Mouse (Mus musculus) kidney, embryonic 14.5 days (tissue): ENCODE results near the gene Car14. TPM values are rescaled to one million over a fixed set of nuclear protein-coding genes. Genes with fewer than 3 reads are reported as not detected.
A peak's percentile ranks its signal among the peaks of the same experiment; 100 is the strongest.

Experiments
- ATAC-seq: fragments of 200-750 bp; cut with Nextera tagmentation; 2 replicates; pipeline ENCODE4 v1.8.0; 2017; ENCODE audit warnings: moderate number of reproducible peaks, mild to moderate bottlenecking, moderate TSS enrichment, moderate library complexity; ENCODE audit not compliant: low FRiP score, low TSS enrichment
- H3K27ac ChIP-seq: fragments of 300-500 bp; sonication (generic); 2 replicates; pipeline ENCODE4 v1.5.1; 2014; ENCODE audit warnings: low read depth, mild to moderate bottlenecking, low read length, moderate library complexity, mixed read lengths
- H3K27me3 ChIP-seq: fragments of 300-500 bp; sonication (generic); 2 replicates; pipeline ENCODE4 v1.6.1; 2014; ENCODE audit warnings: mild to moderate bottlenecking, low read length; ENCODE audit not compliant: control insufficient read depth, insufficient read depth
- H3K36me3 ChIP-seq: fragments of 300-500 bp; sonication (generic); 2 replicates; pipeline ENCODE4 v1.6.1; 2014; ENCODE audit warnings: low read length, mixed read lengths; ENCODE audit not compliant: control insufficient read depth, insufficient read depth
- H3K4me1 ChIP-seq: fragments of 300-500 bp; sonication (generic); 2 replicates; pipeline ENCODE4 v1.6.1; 2014; ENCODE audit warnings: low read length, mixed read lengths; ENCODE audit not compliant: control insufficient read depth, insufficient read depth
- H3K4me2 ChIP-seq: fragments of 300-500 bp; sonication (generic); replicated peaks from 2 replicates; pipeline ENCODE4 v1.6.1; 2014; ENCODE audit warnings: low read depth, mild to moderate bottlenecking, low read length
- H3K4me3 ChIP-seq: fragments of 300-500 bp; sonication (generic); 2 replicates; pipeline ENCODE4 v1.5.1; 2014; ENCODE audit warnings: mild to moderate bottlenecking, low read length
- H3K9ac ChIP-seq: fragments of 300-500 bp; sonication (generic); 2 replicates; pipeline ENCODE4 v1.6.1; 2014; ENCODE audit warnings: low read depth, mild to moderate bottlenecking, low read length, moderate library complexity
- H3K9me3 ChIP-seq: fragments of 300-500 bp; sonication (generic); 2 replicates; pipeline ENCODE4 v1.6.1; 2016; ENCODE audit warnings: low read length; ENCODE audit not compliant: control insufficient read depth
- WGBS: fragments of 180-500 bp; shearing (Covaris S2); extraction: QIAGEN DNeasy Blood & Tissue Kit; methylation state at CpG from one replicate; pipeline ENCODE4 v1.1.7; 2014; 5-methylcytosine and 5-hydroxymethylcytosine counted together
- polyA plus RNA-seq: library from polyadenylated mRNA; unstranded; fragments of >200 nt; fragmentation: Nextera tagmentation; extraction: Ambion mirVana; gene quantifications from 2 replicates; pipeline ENCODE4 v1.2.1, GENCODE M21; 2014

The Car14 gene
- polyA plus RNA-seq, 1 experiment from 2014 or later: 25.9 TPM

DNA sequence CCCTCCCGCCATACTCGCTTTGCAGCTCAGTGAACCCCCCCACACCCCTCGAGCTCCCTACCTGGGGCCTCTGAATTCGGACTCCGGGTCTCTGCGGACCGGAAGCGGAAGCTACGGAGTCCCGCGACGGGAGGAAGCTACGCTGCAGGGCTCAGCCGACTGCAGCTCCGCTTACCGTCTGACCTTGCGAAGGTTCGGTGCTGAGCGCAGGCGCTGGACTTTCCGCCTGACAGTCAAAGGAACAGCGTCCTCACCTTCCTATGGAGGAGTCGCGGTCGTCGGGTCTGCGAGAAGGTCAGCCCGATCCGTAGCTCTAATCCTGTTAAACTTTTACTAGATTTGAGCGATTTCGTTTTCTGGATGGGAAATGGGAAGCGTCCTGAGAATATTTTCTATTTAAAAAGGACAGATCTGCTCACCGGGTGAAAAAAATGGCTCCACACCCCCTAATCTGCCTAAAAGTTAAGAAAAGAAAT lies 33.1 kb downstream of the Car14 start, which contains the start of gene Mrps21:
Mrps21 (minus strand) TSS at position 128 of the 476 bp plus-strand sequence.
- H3K9me3 ChIP-seq: no peaks in the 10 kb centered on the region
- H3K27me3 ChIP-seq: no peaks in the 10 kb centered on the region
- H3K4me1 ChIP-seq: peaks cover 10% of the 10 kb centered on the region; the same call in 1 of the 2 replicates
- H3K27ac ChIP-seq: peak within 1 kb of the TSS; percentile 77
- WGBS: under 1% methylated on average over 33 of the region's 33 CpGs
- H3K36me3 ChIP-seq: peaks cover 23% of the 10 kb centered on the region
- peak within 1 kb of the TSS; percentile 83 for H3K9ac ChIP-seq
- H3K4me3 ChIP-seq: peak within 1 kb of the TSS; percentile 79
- peak within 1 kb of the TSS; percentile 68 for H3K4me2 ChIP-seq
- peak; percentile 94 for ATAC-seq

DNA sequence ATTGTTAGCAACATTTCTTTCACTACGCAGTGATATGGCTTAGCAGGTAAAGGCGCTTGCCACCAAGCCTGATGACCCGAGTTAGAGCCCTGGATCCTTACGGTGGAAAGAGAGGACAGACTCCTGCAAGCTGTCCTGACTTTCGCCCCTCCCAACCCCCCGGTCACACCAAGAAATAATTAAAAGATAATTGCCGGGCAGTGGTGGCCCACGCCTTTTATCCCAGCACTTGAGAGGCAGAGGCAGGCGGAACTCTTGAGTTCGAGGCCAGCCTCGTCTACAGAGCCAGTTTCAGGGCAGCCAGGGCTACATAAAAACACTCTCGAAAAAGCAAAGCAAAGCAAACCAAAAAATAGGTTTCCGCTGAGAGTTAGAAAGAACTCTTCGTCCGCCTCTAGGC lies 33.5 kb downstream of the Car14 start:
- Histone ChIP-seq H3K4me2 (peak overlapping the region; percentile 68), H3K27ac (peak overlapping the region; percentile 77), H3K4me1 (peaks cover 10% of the 10 kb centered on the region; the same call in 1 of the 2 replicates), H3K4me3 (peak overlapping the region; percentile 79), H3K27me3 (no peaks in the 10 kb centered on the region), H3K9ac (peak overlapping the region; percentile 83), H3K36me3 (peaks cover 27% of the 10 kb centered on the region), H3K9me3 (no peaks in the 10 kb centered on the region)
- peak; percentile 21 for ATAC-seq
- 6% methylated on average over 15 of the region's 15 CpGs for WGBS

DNA sequence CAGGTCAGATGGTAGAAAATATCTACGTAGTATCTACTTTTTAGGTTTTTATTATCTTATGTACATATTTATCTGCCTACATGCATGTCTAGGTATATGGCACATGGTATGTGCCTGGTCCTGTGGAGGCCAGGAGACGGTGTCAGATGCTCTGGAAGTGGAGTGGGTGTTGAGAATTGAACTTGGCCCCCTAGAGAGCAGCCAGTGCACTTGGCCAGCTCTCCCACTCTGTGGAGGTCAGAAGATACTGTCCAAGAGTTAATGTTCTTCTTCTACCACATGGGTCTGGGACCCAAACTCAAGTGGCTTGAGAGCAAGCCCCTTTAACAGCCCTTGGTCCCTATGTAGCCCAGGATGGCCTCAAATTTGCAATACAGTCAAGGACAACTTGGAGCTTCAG lies 37.1 kb downstream of the Car14 start:
- peaks cover 51% of the 10 kb centered on the region for H3K36me3 ChIP-seq
- peaks cover 8% of the 10 kb centered on the region; the same call in 1 of the 2 replicates for H3K4me1 ChIP-seq
- no peak overlapping the region for H3K4me3 ChIP-seq
- no peak for ATAC-seq
- H3K27ac ChIP-seq: no peak overlapping the region
- WGBS: 90% methylated on average over 2 of the region's 2 CpGs
- no peak overlapping the region for H3K4me2 ChIP-seq
- H3K9me3 ChIP-seq: no peaks in the 10 kb centered on the region
- no peaks in the 10 kb centered on the region for H3K27me3 ChIP-seq
- no peak overlapping the region for H3K9ac ChIP-seq

DNA sequence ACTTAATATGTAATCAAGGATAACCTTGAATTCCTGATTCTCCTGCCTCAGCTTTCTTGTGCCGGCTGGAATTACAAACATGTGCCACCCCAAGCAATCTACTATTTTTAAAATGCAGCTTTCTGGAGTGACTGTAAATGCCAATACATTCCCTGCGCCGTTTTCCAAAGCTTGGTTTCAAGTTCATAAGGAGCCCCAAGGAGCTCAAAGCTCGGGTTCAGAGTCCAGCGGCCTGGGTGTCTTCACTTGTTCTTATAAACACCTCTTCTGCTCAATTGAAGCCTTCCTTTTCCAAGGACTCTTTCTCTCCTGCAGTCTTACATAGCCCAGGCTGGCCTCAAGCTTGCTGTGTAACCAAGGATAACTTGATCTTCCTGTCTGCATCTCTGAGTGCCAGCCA lies 38.4 kb downstream of the Car14 start:
- no peak overlapping the region for H3K4me3 ChIP-seq
- 0 out of 2 replicates have a peak, but pooled peaks cover 3% of the 10 kb centered on the region for H3K4me1 ChIP-seq
- no peak for ATAC-seq
- WGBS: 93% methylated on average over 5 of the region's 5 CpGs
- no peaks in the 10 kb centered on the region for H3K27me3 ChIP-seq
- no peak overlapping the region for H3K4me2 ChIP-seq
- H3K9me3 ChIP-seq: no peaks in the 10 kb centered on the region
- no peak overlapping the region for H3K27ac ChIP-seq
- H3K9ac ChIP-seq: no peak overlapping the region
- peaks cover 51% of the 10 kb centered on the region for H3K36me3 ChIP-seq

DNA sequence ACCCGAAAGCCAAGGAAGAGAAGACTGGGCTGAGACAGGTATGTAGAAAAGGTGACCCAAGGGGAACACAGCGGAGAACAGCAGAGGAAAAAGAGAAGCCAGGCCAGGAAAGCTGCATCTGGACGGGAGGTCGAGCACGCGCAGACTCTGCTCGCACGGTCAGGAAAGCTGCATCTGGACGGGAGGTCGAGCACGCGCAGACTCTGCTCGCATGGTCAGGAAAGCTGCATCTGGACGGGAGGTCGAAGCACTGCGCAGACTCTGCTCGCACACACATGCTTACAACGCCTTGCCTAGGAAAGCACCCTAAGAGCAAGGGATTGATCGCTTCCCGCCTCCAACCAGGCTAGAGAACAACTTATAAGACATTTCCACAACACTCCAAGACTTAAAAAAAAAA lies 38.9 kb downstream of the Car14 start:
- Histone ChIP-seq H3K9me3 (no peaks in the 10 kb centered on the region), H3K4me2 (no peak overlapping the region), H3K4me1 (0 out of 2 replicates have a peak, but pooled peaks cover 3% of the 10 kb centered on the region), H3K9ac (no peak overlapping the region), H3K27ac (no peak overlapping the region), H3K27me3 (no peaks in the 10 kb centered on the region), H3K4me3 (no peak overlapping the region), H3K36me3 (peaks cover 51% of the 10 kb centered on the region)
- no peak for ATAC-seq
- 92% methylated on average over 20 of the region's 20 CpGs for WGBS

DNA sequence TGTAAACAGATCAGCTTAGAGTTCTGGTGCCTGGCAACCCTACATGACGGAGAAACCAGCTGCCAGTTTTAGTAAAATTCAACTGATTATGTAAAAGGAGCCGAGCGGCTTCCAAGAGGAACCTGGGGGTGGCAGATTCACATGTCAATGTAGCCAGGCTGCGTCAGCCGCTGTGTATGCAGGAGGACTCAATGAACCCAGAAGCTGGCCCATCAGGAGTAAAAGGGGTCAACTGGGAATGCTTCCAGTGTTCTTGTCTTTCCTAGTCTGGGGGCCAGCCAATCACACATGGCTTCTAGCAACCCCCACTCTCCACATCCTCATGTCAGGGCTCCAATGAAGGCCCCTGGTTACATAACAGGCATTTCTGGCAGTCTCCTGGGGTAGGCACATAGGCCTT lies 39.4 kb downstream of the Car14 start:
- no peaks in the 10 kb centered on the region for H3K9me3 ChIP-seq
- no peaks in the 10 kb centered on the region for H3K27me3 ChIP-seq
- WGBS: 83% methylated on average over 5 of the region's 5 CpGs
- H3K9ac ChIP-seq: no peak overlapping the region
- peaks cover 51% of the 10 kb centered on the region for H3K36me3 ChIP-seq
- ATAC-seq: no peak
- no peaks in the 10 kb centered on the region for H3K4me1 ChIP-seq
- no peak overlapping the region for H3K27ac ChIP-seq
- no peak overlapping the region for H3K4me3 ChIP-seq
- H3K4me2 ChIP-seq: no peak overlapping the region

DNA sequence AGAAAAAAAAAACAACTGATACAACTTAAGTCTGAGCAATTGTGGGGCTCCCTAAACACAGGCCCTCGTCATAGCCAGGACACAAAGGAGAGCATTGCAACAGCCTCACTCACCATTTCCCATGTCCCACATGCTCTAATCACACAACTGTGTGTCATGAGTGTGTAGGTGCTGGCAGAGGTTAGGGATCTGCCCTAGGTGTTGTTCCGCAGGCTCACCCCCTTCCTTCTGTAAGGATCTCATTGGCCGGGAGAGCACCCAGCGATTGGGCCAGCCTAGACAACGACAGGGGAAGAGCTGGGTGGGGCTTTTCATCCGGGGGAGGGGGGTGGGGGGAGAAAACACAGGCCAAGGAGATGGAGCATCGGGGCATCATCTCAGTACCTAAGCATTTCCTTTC lies 40.9 kb downstream of the Car14 start:
- no peak overlapping the region for H3K27ac ChIP-seq
- H3K4me3 ChIP-seq: no peak overlapping the region
- no peaks in the 10 kb centered on the region for H3K9me3 ChIP-seq
- no peak overlapping the region for H3K4me2 ChIP-seq
- no peak for ATAC-seq
- no peaks in the 10 kb centered on the region for H3K27me3 ChIP-seq
- WGBS: 80% methylated on average over 7 of the region's 7 CpGs
- H3K9ac ChIP-seq: no peak overlapping the region
- H3K36me3 ChIP-seq: peaks cover 43% of the 10 kb centered on the region
- no peaks in the 10 kb centered on the region for H3K4me1 ChIP-seq

DNA sequence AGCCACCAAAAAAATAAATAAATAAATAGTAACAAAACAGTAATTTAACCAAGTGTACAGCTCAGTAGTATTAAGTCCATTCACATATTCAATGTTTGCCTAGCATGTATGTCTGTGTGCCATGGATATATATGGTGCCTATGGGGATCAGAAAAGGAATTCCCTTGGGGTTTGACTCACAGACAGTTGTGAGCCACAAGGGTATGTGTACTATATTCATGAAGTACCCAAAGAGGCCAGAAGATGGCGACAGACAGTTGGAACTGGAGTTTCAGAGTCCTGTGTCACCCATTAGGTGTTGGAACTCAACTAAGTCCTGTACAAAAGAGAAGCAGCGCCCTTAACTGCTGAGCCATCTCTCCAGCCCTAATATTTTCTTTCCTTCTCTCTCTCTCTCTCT lies 42.7 kb downstream of the Car14 start:
- no peak overlapping the region for H3K27ac ChIP-seq
- H3K9me3 ChIP-seq: no peaks in the 10 kb centered on the region
- WGBS: 49% methylated on average over 2 of the region's 2 CpGs
- no peaks in the 10 kb centered on the region for H3K4me1 ChIP-seq
- no peak overlapping the region for H3K9ac ChIP-seq
- H3K4me2 ChIP-seq: no peak overlapping the region
- peaks cover 30% of the 10 kb centered on the region for H3K36me3 ChIP-seq
- peak; percentile 41; the same call in 1 of the 2 replicates for ATAC-seq
- H3K27me3 ChIP-seq: no peaks in the 10 kb centered on the region
- no peak overlapping the region for H3K4me3 ChIP-seq

DNA sequence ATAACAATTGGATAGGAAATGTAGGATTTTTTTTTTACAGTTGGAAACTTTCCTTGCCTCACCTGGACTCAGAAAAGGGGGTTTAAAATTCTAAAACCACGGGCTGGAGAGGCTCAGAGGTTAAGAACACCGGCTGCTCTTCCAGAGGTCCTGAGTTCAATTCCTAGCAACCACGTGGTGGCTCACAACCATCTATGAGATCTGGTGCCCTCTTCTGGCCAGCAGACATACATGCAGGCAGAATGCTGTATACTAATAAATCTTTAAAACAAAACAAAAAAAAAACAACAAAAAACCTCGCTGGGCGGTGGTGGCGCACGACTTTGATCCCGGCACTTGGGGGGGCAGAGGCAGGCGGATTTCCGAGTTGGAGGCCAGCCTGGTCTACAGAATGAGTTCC lies 43.3 kb downstream of the Car14 start:
- H3K4me2 ChIP-seq: no peak overlapping the region
- H3K27me3 ChIP-seq: no peaks in the 10 kb centered on the region
- ATAC-seq: no peak
- H3K4me3 ChIP-seq: no peak overlapping the region
- no peaks in the 10 kb centered on the region for H3K4me1 ChIP-seq
- no peaks in the 10 kb centered on the region for H3K9me3 ChIP-seq
- H3K9ac ChIP-seq: no peak overlapping the region
- peaks cover 26% of the 10 kb centered on the region for H3K36me3 ChIP-seq
- WGBS: 76% methylated on average over 10 of the region's 10 CpGs
- H3K27ac ChIP-seq: no peak overlapping the region
